Mouse (Mus musculus) stomach, postnatal 0 days (tissue): ENCODE measurements around the gene Dedd2.

ENCODE experiments used
- CTCF ChIP-seq: IDR thresholded peaks from 2 replicates; pipeline ENCODE4 v1.5.1; 2016; ENCODE audit warnings: antibody characterized with exemption, low read depth, mild to moderate bottlenecking, moderate library complexity
- EP300 ChIP-seq: optimal IDR thresholded peaks from 2 replicates; pipeline ENCODE3; 2016; ENCODE audit warnings: antibody characterized with exemption

DNA sequence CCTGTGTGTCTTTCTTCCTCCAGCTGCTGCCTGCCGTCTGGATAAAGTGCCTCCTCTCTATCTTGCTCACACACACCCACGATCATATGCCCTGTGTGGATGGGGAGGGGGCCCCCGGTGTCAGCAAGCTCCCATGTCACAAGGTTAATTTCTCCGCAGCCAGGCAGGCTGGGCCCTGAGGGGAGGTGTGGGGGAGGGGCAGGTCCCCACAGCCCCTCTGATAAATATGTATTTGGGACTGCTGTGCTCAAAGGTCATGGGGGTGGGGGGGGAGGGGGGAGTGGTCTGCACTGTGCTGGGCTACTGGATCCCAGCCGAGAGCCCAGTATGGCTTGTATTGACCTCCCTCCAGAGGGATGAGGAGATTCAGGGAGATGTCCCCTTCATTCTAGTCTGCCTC lies 47.7 kb downstream of the Dedd2 start:
- no peak for TF ChIP-seq CTCF
- TF ChIP-seq EP300: no peak
